Mouse (Mus musculus) embryonic stem cell, embryonic (primary cell): ENCODE measurements around the gene Gm32742.
"Not testable (repeated sequence)": the region's sequence is repeated elsewhere in the genome, so short reads cannot be mapped to it uniquely, and the experiment has no call there.

Experiments
- CTCF ChIA-PET, 4 experiments: fragments of 300-600 bp in 2 of 4; fragments of 350-600 bp in 2 of 4; sonication (Branson Sonifier 250); formaldehyde crosslinking; loops; one replicate each; lab custom pipeline; 2022; ENCODE audit warnings: inconsistent platforms in 2 of 4; lab: Charles Lee
- POLR2A ChIA-PET, 4 experiments: fragments of 300-600 bp in 2 of 4; fragments of 350-600 bp in 2 of 4; sonication (Branson Sonifier 250); formaldehyde crosslinking; loops; one replicate each; lab custom pipeline; 2022; ENCODE audit warnings: antibody characterized with exemption in 4 of 4, inconsistent platforms in 1 of 4; lab: Charles Lee

Gm32742 gene

DNA sequence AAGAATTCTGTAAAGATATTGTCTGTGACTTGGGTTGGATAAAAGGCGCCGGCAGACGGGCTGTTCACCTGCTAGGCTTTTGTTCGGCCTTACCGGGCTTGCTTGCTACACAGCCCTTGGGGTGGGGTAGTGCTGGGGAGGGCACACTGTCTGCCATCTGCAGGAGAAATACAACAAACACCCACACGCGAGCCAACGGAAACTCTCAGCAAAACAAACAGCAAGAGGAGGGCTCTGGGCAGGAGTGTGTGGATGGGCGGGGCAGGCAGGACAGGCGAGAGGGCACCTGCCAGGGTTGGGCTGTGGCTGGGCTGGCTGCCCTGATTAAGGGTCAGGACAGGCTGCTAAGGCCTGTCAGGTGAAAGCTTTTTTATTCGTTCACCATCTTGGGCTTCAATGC lies 2.6 kb upstream of the Gm32742 start:
- CTCF ChIA-PET: interaction anchor here in 1 of 4 experiments (0.6 to 1.5 kb wide), 2 partner anchors 125 to 956 kb away, joined by 3 to 5 read pairs; no protein-coding TSS in a partner anchor
- POLR2A ChIA-PET: no interaction called here

GRCm38 (mm10) chr9:51163989-51164388 lies 1.3 kb downstream of the Gm32742 start:
- CTCF ChIA-PET: interaction anchor here in 1 of 4 experiments (0.6 kb wide), 1 partner anchor 128 kb away, joined by 3 read pairs; no protein-coding TSS in a partner anchor

GRCm38 (mm10) chr9:51161771-51162388 lies 3.4 kb downstream of the Gm32742 start:
- ChIA-PET CTCF (interaction anchor here (0.5 to 3.6 kb wide), 55 partner anchors 10 to 937 kb away, joined by 3 to 49 read pairs (median 4); partner anchors contain the start of genes Colca2 (in 3 of the 4), Alg9 (in 1 of the 4) and Layn (in 1 of the 4)), POLR2A (interaction anchor here in 1 of 4 experiments (1.5 kb wide), 1 partner anchor 131 kb away, joined by 3 read pairs; no protein-coding TSS in a partner anchor)

More at GRCm38 (mm10) chr9:51163989-51164388, 1.3 kb downstream of the Gm32742 start:
- POLR2A ChIA-PET: no interaction called here

DNA sequence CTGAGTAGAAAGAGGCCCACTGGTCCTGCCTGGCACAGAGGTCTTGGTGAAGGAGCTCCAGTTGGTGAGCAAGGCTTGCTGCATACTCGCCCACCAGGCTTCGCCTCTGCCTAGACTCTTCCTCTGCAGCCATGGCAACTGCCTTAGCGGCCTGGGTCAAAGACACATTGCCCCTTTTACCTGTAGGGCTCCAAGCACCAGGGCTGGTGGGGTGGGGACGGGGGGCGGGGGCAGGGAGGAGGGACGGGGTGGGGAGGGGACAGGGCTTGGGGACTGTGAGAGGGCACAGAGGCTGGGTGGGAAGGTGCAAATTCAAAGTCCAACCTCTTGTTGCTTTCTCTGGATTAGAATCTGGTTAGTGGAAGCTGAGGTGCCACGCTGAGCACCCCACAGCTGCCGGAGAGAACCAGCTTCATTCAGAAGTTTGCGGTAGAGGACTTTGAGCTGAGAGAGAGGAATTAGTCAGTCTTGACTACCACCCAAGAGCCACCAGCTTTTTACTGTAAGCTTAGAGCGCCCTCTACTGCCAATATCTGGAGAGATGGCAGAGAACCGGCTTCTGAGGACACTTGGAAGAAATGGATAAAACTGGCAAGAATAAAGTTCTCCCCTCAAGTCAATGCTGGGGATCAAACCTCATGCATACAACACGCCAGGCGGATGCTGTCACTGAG lies 13.1 kb downstream of the Gm32742 start:
- ChIA-PET CTCF (interaction anchor here (0.6 to 1.8 kb wide), 23 partner anchors 9 to 704 kb away, joined by 3 to 13 read pairs (median 4); partner anchors contain the start of gene Pou2af1 (in 1 of the 4)), POLR2A (interaction anchor here in 2 of 4 experiments (0.5 to 0.8 kb wide), 2 partner anchors 31 to 297 kb away, joined by 3 read pairs; no protein-coding TSS in a partner anchor)

DNA sequence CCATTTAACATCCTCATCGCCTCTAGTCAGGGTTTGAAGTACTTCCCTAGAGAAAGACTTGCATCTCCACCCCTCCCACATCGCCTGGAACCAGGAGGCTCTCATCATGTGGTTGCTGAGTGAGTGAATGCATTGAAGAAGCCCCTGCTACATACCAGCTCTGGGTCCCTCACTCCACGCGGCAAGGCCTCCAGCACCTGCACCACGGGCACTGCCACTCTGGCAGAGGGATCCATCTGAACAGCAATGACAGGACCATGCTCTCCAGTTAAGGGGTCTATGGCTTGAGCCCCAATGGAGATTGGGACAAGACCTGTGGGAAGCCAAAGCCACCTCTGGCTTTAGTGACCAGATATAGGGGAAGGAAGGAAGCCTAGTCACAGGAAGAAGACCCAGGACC lies 18.0 kb downstream of the Gm32742 start:
- POLR2A ChIA-PET: no interaction called here
- CTCF ChIA-PET: interaction anchor here in 2 of 4 experiments (0.5 to 2.4 kb wide), 2 partner anchors 14 to 157 kb away, joined by 6 to 8 read pairs; no protein-coding TSS in a partner anchor

DNA sequence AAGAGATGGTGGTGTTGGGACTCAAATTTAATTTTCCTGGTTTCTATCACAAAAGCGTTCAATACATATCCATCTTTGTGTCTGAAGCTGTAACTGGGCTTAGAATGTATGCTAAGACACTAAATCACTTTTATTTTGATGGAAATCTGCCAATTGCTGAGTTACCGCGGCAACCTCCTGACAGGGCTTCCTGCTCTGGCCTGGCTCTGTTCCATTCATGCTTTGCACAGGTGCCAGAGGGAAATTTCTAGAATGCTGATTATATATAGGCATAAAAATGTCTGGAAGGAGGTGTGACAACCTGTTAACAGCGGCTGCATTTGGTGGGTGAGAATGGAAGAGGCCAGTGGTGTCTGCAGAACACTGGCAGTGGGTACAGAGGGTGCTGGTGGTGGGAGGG lies 18.8 kb downstream of the Gm32742 start:
- CTCF ChIA-PET: interaction anchor here in 1 of 4 experiments (0.6 kb wide), 1 partner anchor 34 kb away, joined by 3 read pairs; no protein-coding TSS in a partner anchor
- POLR2A ChIA-PET: interaction anchor here in 1 of 4 experiments (0.6 kb wide), 1 partner anchor 149 kb away, joined by 3 read pairs; no protein-coding TSS in a partner anchor

DNA sequence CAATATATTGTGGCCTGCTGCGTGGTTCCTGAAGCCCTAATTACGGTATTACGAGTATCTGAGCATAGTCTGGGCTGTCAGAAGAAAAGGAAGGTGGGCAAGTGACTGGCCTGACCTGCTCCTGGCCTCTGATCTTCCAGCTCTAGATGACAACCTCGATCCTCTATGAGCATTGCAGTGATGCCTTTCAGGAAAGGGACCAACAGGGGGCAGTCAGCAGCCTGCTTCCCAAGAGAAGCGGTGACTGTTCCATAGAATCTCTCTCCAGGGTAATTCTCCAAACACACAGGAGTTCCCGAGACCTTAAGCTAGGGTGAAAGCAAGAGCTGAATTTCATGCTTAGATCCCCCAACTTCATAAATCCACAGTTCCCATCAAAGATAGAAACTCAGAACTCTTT lies 21.1 kb downstream of the Gm32742 start:
- CTCF ChIA-PET: interaction anchor here in 2 of 4 experiments (0.5 to 1.4 kb wide), 5 partner anchors 8 to 149 kb away, joined by 3 to 4 read pairs (median 3); no protein-coding TSS in a partner anchor
- POLR2A ChIA-PET: interaction anchor here in 1 of 4 experiments (0.6 kb wide), 1 partner anchor 212 kb away, joined by 3 read pairs; no protein-coding TSS in a partner anchor

GRCm38 (mm10) chr9:51143437-51143836 lies 21.9 kb downstream of the Gm32742 start:
- POLR2A ChIA-PET: no interaction called here
- CTCF ChIA-PET: interaction anchor here in 3 of 4 experiments (0.6 to 1.4 kb wide), 5 partner anchors 9 to 343 kb away, joined by 3 to 7 read pairs (median 3); no protein-coding TSS in a partner anchor

DNA sequence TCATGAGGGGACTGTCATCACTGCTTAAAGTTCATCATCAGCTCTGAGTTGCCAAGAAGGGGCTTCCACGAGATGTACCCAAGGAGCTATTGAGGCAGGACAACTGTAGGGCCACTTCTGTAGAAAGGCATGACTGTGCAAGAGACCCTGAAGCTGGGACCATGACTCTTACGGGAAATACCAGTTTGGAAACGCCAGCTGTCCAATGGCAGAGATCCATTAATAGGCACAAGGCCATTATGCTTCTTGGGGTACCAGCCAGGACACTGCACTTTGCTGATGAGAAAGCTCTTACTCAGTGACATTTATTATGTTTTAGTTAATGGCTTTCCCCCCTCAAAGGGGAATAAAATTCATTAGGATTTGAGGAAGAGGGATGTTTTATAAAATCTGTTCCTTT lies 24.6 kb downstream of the Gm32742 start:
- ChIA-PET POLR2A (no interaction called here), CTCF (no interaction called here)

GRCm38 (mm10) chr9:51139401-51139800 lies 25.9 kb downstream of the Gm32742 start:
- POLR2A ChIA-PET: not testable (repeated sequence)

DNA sequence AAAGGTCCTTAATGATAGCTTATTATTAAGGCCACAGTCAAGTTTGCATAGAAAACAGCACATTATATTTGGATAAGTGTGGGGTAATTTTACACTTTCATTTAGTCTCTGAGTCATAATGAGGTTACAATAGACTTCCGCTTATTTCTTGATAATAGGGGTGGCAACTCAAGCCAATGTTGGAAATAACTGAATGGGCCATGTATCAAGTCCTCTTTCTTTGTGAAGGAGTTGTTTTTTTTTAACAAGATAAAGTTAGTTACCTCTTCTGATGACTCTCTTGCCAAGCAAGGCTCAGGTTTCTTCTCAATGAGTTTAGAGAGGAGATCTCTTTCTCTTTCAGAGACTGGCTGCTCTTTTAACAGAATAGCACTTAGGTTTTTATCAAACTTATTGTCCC lies 27.0 kb downstream of the Gm32742 start:
- POLR2A ChIA-PET: interaction anchor here in 1 of 4 experiments (0.6 kb wide), 1 partner anchor 173 kb away, joined by 3 read pairs; no protein-coding TSS in a partner anchor
- CTCF ChIA-PET: interaction anchor here in 1 of 4 experiments (1.2 kb wide), 1 partner anchor 338 kb away, joined by 3 read pairs; no protein-coding TSS in a partner anchor

More at GRCm38 (mm10) chr9:51139401-51139800, 25.9 kb downstream of the Gm32742 start:
- CTCF ChIA-PET: interaction anchor here in 1 of 4 experiments (0.7 kb wide), 1 partner anchor 132 kb away, joined by 6 read pairs; no protein-coding TSS in a partner anchor

GRCm38 (mm10) chr9:51137836-51138235 lies 27.5 kb downstream of the Gm32742 start:
- ChIA-PET POLR2A (interaction anchor here in 1 of 4 experiments (0.6 kb wide), 1 partner anchor 174 kb away, joined by 3 read pairs; no protein-coding TSS in a partner anchor), CTCF (interaction anchor here in 2 of 4 experiments (1.2 to 1.5 kb wide), 3 partner anchors 14 to 337 kb away, joined by 3 to 6 read pairs (median 5); partner anchors contain the start of gene 4833427G06Rik (in 1 of the 2))

DNA sequence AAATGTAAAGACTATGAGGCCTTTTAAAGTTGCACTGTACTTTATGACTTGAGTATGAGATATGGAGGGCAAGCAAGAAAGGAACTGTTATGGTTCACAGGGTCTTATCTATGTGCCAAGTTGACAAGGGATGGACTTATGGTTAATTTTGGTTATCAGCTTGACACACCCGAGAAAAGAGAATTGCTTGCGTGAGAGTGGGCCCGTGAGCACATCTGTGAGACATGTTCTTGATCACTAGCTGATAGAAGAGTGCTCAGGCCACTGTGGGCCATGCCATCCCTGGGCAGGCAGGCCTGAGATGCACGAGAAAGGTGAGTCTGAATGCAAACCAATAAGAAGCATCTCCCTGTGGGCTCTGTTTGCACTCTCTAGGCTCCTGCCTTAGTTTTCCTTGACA lies 27.9 kb downstream of the Gm32742 start:
- ChIA-PET CTCF (interaction anchor here in 2 of 4 experiments (0.8 to 1.5 kb wide), 5 partner anchors 11 to 336 kb away, joined by 3 to 6 read pairs (median 3); partner anchors contain the start of gene 4833427G06Rik (in 1 of the 2)), POLR2A (interaction anchor here in 1 of 4 experiments (0.6 kb wide), 1 partner anchor 174 kb away, joined by 3 read pairs; no protein-coding TSS in a partner anchor)

GRCm38 (mm10) chr9:51136985-51137384 lies 28.3 kb downstream of the Gm32742 start:
- ChIA-PET CTCF (interaction anchor here in 3 of 4 experiments (0.5 to 1.5 kb wide), 8 partner anchors 11 to 336 kb away, joined by 3 to 6 read pairs (median 3); partner anchors contain the start of gene 4833427G06Rik (in 1 of the 3)), POLR2A (interaction anchor here in 1 of 4 experiments (0.6 to 0.7 kb wide), 2 partner anchors 267 to 1074 kb away, joined by 3 to 5 read pairs; no protein-coding TSS in a partner anchor)

DNA sequence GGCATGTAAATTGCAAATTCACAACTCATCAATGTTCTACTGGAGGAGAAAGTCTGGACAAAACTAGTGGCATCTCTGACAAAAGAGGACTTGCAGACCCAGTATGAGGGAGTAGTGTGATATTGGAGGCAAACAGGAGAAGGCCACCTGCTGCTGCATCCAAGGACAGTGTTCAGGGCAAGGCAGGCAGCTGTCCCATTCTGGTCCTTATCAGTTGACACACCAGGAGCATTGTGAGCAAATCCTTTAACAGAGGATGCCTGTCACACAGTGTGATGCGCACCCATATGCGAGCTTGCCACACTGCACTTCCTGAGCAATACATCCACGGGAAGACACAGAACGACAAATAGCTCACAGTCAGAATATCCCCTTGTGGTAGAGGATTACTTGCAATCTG lies 50.5 kb downstream of the Gm32742 start:
- ChIA-PET CTCF (no interaction called here), POLR2A (no interaction called here)

- POLR2A ChIA-PET: no interaction called here
These were observed 59.6 kb downstream of the Gm32742 start for GRCm38 (mm10) chr9:51105751-51106150.

DNA sequence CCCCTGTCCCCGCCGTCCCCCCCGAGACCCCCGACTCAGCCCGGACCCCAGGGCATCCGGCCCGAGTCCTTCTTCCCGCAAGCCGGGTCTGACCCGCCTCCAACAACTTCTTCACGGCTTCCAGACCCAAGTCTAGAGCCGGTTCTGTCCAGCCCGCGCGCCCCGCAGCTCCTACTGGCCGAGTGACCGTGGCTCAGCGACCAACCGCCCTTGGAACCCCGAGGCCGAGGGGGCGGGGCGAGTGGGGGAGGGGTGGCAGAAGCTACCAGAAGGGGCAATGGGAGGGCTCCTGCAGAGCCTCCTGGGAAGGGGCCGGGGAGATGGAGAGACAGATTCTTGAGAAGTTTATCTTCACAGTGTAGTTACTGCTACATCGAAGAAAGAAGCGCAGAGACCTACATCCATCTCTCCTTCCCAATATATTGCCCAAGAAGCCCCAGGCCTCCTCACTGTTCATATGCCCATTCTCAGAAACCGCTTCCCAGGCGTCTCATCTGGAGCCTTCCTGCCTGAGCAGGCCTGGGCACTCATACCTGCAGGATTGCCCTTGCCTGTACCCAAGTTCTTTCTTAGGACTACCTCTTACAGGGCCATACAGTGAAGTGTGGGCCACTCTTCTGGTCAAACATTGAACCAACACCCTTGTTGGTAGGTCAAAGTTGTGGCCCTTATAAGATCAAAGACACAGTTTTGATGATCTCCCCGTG lies 61.4 kb downstream of the Gm32742 start:
- CTCF ChIA-PET: no interaction called here
- POLR2A ChIA-PET: interaction anchor here in 3 of 4 experiments (0.7 to 1.4 kb wide), 4 partner anchors 26 to 500 kb away, joined by 3 to 5 read pairs (median 4); partner anchors contain the start of genes Layn (in 1 of the 3), Sdhd (in 1 of the 3) and Timm8b (in 1 of the 3)

More at GRCm38 (mm10) chr9:51105751-51106150, 59.6 kb downstream of the Gm32742 start:
- CTCF ChIA-PET: no interaction called here
